Mouse (Mus musculus) liver, embryonic 11.5 days (tissue): ENCODE data around the gene Med13l. TPM values are rescaled to one million over a fixed set of nuclear protein-coding genes. Genes with fewer than 3 reads are reported as not detected.

Experiments
- ATAC-seq: fragments of 200-750 bp; cut with Nextera tagmentation; replicated peaks from 2 replicates; pipeline ENCODE4 v1.8.0; 2017; ENCODE audit warnings: moderate number of reproducible peaks, mild to moderate bottlenecking, moderate TSS enrichment, moderate library complexity; ENCODE audit not compliant: low FRiP score
- DNase-seq: peaks from one replicate; pipeline ENCODE4 v3.0.0-alpha.2; 2017; ENCODE audit warnings: low spot score
- H3K27ac ChIP-seq: fragments of 300-500 bp; sonication (generic); 2 replicates; pipeline ENCODE4 v1.5.1; 2014; ENCODE audit warnings: mild to moderate bottlenecking, low read depth, low read length, control low read depth
- H3K27me3 ChIP-seq: fragments of 300-500 bp; sonication (generic); replicated peaks from 2 replicates; pipeline ENCODE4 v1.6.1; 2014; ENCODE audit warnings: low read length, mixed read lengths; ENCODE audit not compliant: control insufficient read depth, insufficient read depth
- H3K36me3 ChIP-seq: fragments of 300-500 bp; sonication (generic); 2 replicates; pipeline ENCODE4 v1.6.1; 2014; ENCODE audit warnings: mild to moderate bottlenecking, low read length, moderate library complexity, mixed read lengths; ENCODE audit not compliant: control insufficient read depth, insufficient read depth
- H3K4me1 ChIP-seq: fragments of 300-500 bp; sonication (generic); replicated peaks from 2 replicates; pipeline ENCODE4 v1.6.1; 2014; ENCODE audit warnings: low read length, mixed read lengths; ENCODE audit not compliant: control insufficient read depth, insufficient read depth
- H3K4me2 ChIP-seq: fragments of 300-500 bp; sonication (generic); 2 replicates; pipeline ENCODE4 v1.6.1; 2014; ENCODE audit warnings: mild to moderate bottlenecking, control low read depth, moderate library complexity
- H3K4me3 ChIP-seq: fragments of 300-500 bp; sonication (generic); 2 replicates; pipeline ENCODE4 v1.5.1; 2014; ENCODE audit warnings: low read depth, low read length, control low read depth
- H3K9ac ChIP-seq: fragments of 300-500 bp; sonication (generic); 2 replicates; pipeline ENCODE4 v1.6.1; 2014; ENCODE audit warnings: low read depth, low read length, control low read depth
- H3K9me3 ChIP-seq: fragments of 300-500 bp; sonication (generic); 2 replicates; pipeline ENCODE4 v1.6.1; 2016; ENCODE audit warnings: low read length, inconsistent platforms, mixed read lengths; ENCODE audit not compliant: control insufficient read depth
- WGBS: fragments of 180-500 bp; shearing (Covaris S2); extraction: QIAGEN DNeasy Blood & Tissue Kit; methylation state at CpG from one replicate; pipeline ENCODE4 v1.1.7; 2014; 5-methylcytosine and 5-hydroxymethylcytosine counted together
- polyA plus RNA-seq: library from polyadenylated mRNA; unstranded; fragments of >200 nt; fragmentation: Nextera tagmentation; extraction: Ambion mirVana; gene quantifications from 2 replicates; pipeline ENCODE4 v1.2.1, GENCODE M21; 2014

The Med13l gene
- polyA plus RNA-seq, 1 experiment from 2014 or later = 13.7 TPM

- no peak for ATAC-seq
- WGBS = 94% methylated on average over 16 of the region's 16 CpGs
- H3K36me3 ChIP-seq = peaks cover 29% of the 10 kb centered on the region
These were observed 166.9 kb downstream of the Med13l start for GRCm38 (mm10) chr5:118727336-118727735.

GRCm38 (mm10) chr5:118732221-118732620 is 171.7 kb downstream of the Med13l start:
- Histone ChIP-seq H3K4me2 (no peak overlapping the region), H3K36me3 (peaks cover 40% of the 10 kb centered on the region), H3K4me1 (no peaks in the 10 kb centered on the region), H3K27ac (no peak overlapping the region), H3K4me3 (no peak overlapping the region), H3K9me3 (no peaks in the 10 kb centered on the region), H3K9ac (no peak overlapping the region), H3K27me3 (no peaks in the 10 kb centered on the region)
- DNase-seq (no peak), ATAC-seq (no peak)
- 64% methylated on average over 3 of the region's 3 CpGs for WGBS

More at GRCm38 (mm10) chr5:118727336-118727735, 166.9 kb downstream of the Med13l start:
- Histone ChIP-seq H3K27ac (no peak overlapping the region), H3K4me3 (no peak overlapping the region), H3K4me1 (0 out of 2 replicates have a peak, but pooled peaks cover 4% of the 10 kb centered on the region), H3K4me2 (no peak overlapping the region), H3K27me3 (no peaks in the 10 kb centered on the region), H3K9ac (no peak overlapping the region), H3K9me3 (no peaks in the 10 kb centered on the region)
- no peak for DNase-seq

DNA sequence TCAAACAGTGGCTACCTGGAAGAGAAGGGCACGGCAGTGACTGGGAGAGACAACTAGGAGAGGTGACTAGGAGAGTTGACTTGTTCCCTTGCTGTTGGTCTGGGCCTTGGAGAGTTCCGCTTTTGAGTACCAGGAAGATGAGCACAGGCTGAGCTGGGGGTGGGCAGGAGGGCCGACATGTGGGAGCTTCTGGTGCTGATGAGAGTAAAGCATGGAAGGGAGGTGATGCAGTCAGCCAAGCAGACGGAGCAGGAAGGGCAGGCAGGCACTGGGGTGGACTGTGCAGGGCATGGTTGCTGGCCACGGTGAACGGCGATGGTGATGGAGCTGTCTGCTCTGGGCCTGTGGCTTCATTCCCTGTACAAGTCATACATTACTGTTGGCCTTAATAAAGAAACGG is 172.2 kb downstream of the Med13l start:
- Histone ChIP-seq H3K27me3 (no peaks in the 10 kb centered on the region), H3K9ac (no peak overlapping the region), H3K36me3 (peaks cover 37% of the 10 kb centered on the region), H3K4me3 (no peak overlapping the region), H3K4me1 (no peaks in the 10 kb centered on the region), H3K9me3 (no peaks in the 10 kb centered on the region), H3K4me2 (no peak overlapping the region), H3K27ac (no peak overlapping the region)
- ATAC-seq (no peak), DNase-seq (no peak)
- WGBS = 88% methylated on average over 8 of the region's 8 CpGs

DNA sequence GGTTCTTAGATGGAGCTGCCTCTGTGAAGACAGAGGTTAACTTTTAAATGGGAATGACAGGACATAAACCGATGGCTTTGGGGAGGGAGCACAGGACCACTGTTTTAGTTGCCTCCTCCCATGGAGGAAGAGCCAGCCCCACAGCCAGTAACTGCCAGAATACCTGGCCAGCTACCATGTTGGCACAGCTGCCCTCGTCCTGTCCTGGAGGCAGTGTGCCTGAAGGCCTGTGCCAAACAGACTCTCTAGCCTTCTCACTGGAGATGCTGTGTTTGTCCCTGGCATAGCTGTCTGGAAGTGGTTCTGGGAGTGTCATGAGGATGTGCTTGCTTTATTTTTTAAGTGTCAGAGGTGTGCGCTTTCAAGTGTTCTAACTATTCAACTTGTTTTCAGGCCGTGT is 173.1 kb downstream of the Med13l start:
- H3K36me3 ChIP-seq = peaks cover 36% of the 10 kb centered on the region
- H3K27ac ChIP-seq = no peak overlapping the region
- no peak overlapping the region for H3K4me2 ChIP-seq
- no peaks in the 10 kb centered on the region for H3K9me3 ChIP-seq
- no peaks in the 10 kb centered on the region for H3K4me1 ChIP-seq
- ATAC-seq = no peak
- no peak overlapping the region for H3K9ac ChIP-seq
- no peak for DNase-seq
- no peak overlapping the region for H3K4me3 ChIP-seq
- 94% methylated on average over 4 of the region's 4 CpGs for WGBS
- no peaks in the 10 kb centered on the region for H3K27me3 ChIP-seq

DNA sequence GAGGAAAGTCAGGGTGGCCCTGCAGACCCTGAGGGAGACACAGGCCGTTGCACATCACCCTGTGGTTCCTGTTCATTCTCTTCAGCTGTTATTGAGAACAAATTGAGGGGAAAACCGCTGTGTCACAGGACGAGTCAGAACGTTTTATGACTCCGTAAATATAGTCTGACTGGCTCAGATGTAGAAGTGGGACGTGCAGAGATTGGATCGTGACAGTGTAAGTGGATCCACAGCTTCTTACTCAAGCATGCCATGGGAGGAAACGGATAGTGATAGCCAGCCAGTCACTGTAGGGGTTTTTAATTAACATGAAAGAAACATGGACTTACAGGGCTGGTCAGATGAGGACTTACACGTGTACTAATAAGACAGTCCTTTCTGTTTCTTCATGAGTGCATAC is 174.0 kb downstream of the Med13l start:
- peaks cover 34% of the 10 kb centered on the region for H3K36me3 ChIP-seq
- H3K9me3 ChIP-seq = no peaks in the 10 kb centered on the region
- no peak overlapping the region for H3K9ac ChIP-seq
- ATAC-seq = no peak
- H3K27me3 ChIP-seq = no peaks in the 10 kb centered on the region
- DNase-seq = no peak
- no peaks in the 10 kb centered on the region for H3K4me1 ChIP-seq
- no peak overlapping the region for H3K27ac ChIP-seq
- 88% methylated on average over 9 of the region's 9 CpGs for WGBS
- H3K4me3 ChIP-seq = no peak overlapping the region
- H3K4me2 ChIP-seq = no peak overlapping the region

DNA sequence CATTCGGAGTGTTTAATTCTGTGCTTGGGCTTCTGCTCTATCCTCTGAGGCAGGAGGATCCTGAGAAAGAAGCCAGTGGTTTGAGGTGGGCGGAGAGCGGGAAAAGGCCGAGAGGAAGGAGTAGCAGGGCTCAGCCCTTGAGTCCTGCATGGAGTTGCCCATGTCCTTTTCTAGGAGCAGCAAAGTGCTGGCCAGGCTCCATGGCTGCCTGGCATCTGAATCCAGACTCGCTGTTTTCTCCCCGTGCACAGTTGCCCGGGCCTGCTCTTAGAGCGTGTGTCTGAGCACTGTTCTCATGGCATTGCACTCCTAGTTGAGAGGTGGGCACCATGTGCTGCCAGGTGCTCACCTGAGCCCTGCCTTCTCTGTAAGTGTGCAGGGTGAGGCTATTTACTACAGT is 175.3 kb downstream of the Med13l start:
- peaks cover 36% of the 10 kb centered on the region for H3K36me3 ChIP-seq
- no peaks in the 10 kb centered on the region for H3K27me3 ChIP-seq
- H3K27ac ChIP-seq = no peak overlapping the region
- H3K9me3 ChIP-seq = no peaks in the 10 kb centered on the region
- ATAC-seq (no peak), DNase-seq (no peak)
- H3K4me2 ChIP-seq = no peak overlapping the region
- no peaks in the 10 kb centered on the region for H3K4me1 ChIP-seq
- H3K9ac ChIP-seq = no peak overlapping the region
- WGBS = 92% methylated on average over 8 of the region's 8 CpGs
- no peak overlapping the region for H3K4me3 ChIP-seq

- Histone ChIP-seq H3K27me3 (no peaks in the 10 kb centered on the region), H3K9me3 (no peaks in the 10 kb centered on the region), H3K4me3 (no peak overlapping the region), H3K4me1 (no peaks in the 10 kb centered on the region), H3K4me2 (no peak overlapping the region), H3K36me3 (peaks cover 37% of the 10 kb centered on the region), H3K27ac (no peak overlapping the region), H3K9ac (no peak overlapping the region)
- ATAC-seq = no peak
- no peak for DNase-seq
- 51% methylated on average over 1 of the region's 1 CpGs for WGBS
These were observed 177.1 kb downstream of the Med13l start for GRCm38 (mm10) chr5:118737548-118737947.

GRCm38 (mm10) chr5:118743067-118743466 is 182.6 kb downstream of the Med13l start:
- peaks cover 39% of the 10 kb centered on the region for H3K36me3 ChIP-seq
- WGBS = 80% methylated on average over 2 of the region's 2 CpGs

GRCm38 (mm10) chr5:118747026-118747425 is 186.5 kb downstream of the Med13l start:
- Histone ChIP-seq H3K27ac (no peak overlapping the region), H3K4me2 (no peak overlapping the region), H3K9ac (no peak overlapping the region), H3K36me3 (peaks cover 50% of the 10 kb centered on the region), H3K4me1 (no peaks in the 10 kb centered on the region), H3K4me3 (no peak overlapping the region), H3K27me3 (no peaks in the 10 kb centered on the region), H3K9me3 (no peaks in the 10 kb centered on the region)
- WGBS = 94% methylated on average over 10 of the region's 10 CpGs
- DNase-seq = no peak
- no peak for ATAC-seq

More at GRCm38 (mm10) chr5:118743067-118743466, 182.6 kb downstream of the Med13l start:
- DNase-seq (no peak), ATAC-seq (no peak)
- Histone ChIP-seq H3K9me3 (no peaks in the 10 kb centered on the region), H3K9ac (no peak overlapping the region), H3K4me3 (no peak overlapping the region), H3K27ac (no peak overlapping the region), H3K27me3 (no peaks in the 10 kb centered on the region), H3K4me1 (no peaks in the 10 kb centered on the region), H3K4me2 (no peak overlapping the region)
